In genomic region chr6:4601297-4601931, GRCm38 (mm10) we compare ENCODE assay signal across 7 mouse cellular contexts. TPM values are rescaled to one million over a fixed set of nuclear protein-coding genes. Genes with fewer than 3 reads are reported as not detected.
A peak's percentile ranks its signal among the peaks of the same experiment; 100 is the strongest.
DNase-seq lines count a peak whose midpoint lies in the region; ATAC-seq and TF ChIP-seq lines count a peak whose summit lies in the region.

No protein-coding gene starts in this region.

- ATAC-seq in heart, embryonic 11.5 days (replicated peaks; ENCODE audit: insufficient number of reproducible peaks, low FRiP score, low TSS enrichment), result peak; percentile 75
- ATAC-seq in kidney, embryonic 15.5 days (replicated peaks; ENCODE audit: low FRiP score), result no peak; the same call in 1 of the 2 replicates
- peak; percentile 73 for ATAC-seq in lung, embryonic 16.5 days (ENCODE audit: low read depth)

- no peak for TF ChIP-seq EP300 in ES-Bruce4 (IDR thresholded peaks at IDR 0.05; ENCODE audit: insufficient read depth, low read depth, low read length)

- no peaks in the 10 kb centered on the region for H3K36me3 ChIP-seq in ES-Bruce4 (ENCODE audit: control insufficient read depth, insufficient read depth, low read length, poor library complexity, severe bottlenecking)
- H3K36me3 ChIP-seq in heart, embryonic 11.5 days (ENCODE audit: control insufficient read depth, insufficient read depth, low read length), result no peaks in the 10 kb centered on the region
- no peaks in the 10 kb centered on the region for H3K36me3 ChIP-seq in kidney, embryonic 15.5 days
- H3K36me3 ChIP-seq in lung, embryonic 16.5 days (ENCODE audit: control insufficient read depth, insufficient read depth, low read length), result no peaks in the 10 kb centered on the region

- TF ChIP-seq POLR2A in ES-Bruce4 (IDR thresholded peaks at IDR 0.05; ENCODE audit: insufficient read depth, low read length), result no peak

- H3K4me1 ChIP-seq in ES-Bruce4 (ENCODE audit: control insufficient read depth, insufficient read depth, low read length), result no peaks in the 10 kb centered on the region
- H3K4me1 ChIP-seq in heart, embryonic 11.5 days (ENCODE audit: control insufficient read depth, insufficient read depth, low read length), result peaks cover 5% of the 10 kb centered on the region
- peaks cover 22% of the 10 kb centered on the region for H3K4me1 ChIP-seq in kidney, embryonic 15.5 days
- H3K4me1 ChIP-seq in lung, embryonic 16.5 days (replicated peaks; ENCODE audit: control insufficient read depth, insufficient read depth, low read length), result peaks cover 21% of the 10 kb centered on the region

- H3K9me3 ChIP-seq in ES-Bruce4 (replicated peaks; ENCODE audit: control insufficient read depth, insufficient read depth, low read length, poor library complexity, severe bottlenecking), result no peaks in the 10 kb centered on the region
- no peaks in the 10 kb centered on the region for H3K9me3 ChIP-seq in heart, embryonic 11.5 days (replicated peaks; ENCODE audit: control insufficient read depth, low read length)
- no peaks in the 10 kb centered on the region for H3K9me3 ChIP-seq in kidney, embryonic 15.5 days (replicated peaks)
- no peaks in the 10 kb centered on the region for H3K9me3 ChIP-seq in lung, embryonic 16.5 days (ENCODE audit: control insufficient read depth, low read length)

- H3K27ac ChIP-seq in ES-Bruce4 (ENCODE audit: insufficient read depth, low read length), result no peak overlapping the region
- H3K27ac ChIP-seq in heart, embryonic 11.5 days (ENCODE audit: low read depth, low read length), result peak overlapping the region; percentile 98
- peak overlapping the region; percentile 97 for H3K27ac ChIP-seq in kidney, embryonic 15.5 days
- H3K27ac ChIP-seq in lung, embryonic 16.5 days (ENCODE audit: low read length), result peak overlapping the region; percentile 95

- whole genome bisulfite sequencing in heart, embryonic 11.5 days (ENCODE audit: insufficient replicate concordance), result 14% methylated on average over 19 of the region's 58 CpGs
- 4% methylated on average over 56 of the region's 58 CpGs for WGBS in kidney, embryonic 15.5 days
- WGBS in lung, embryonic 16.5 days, result 7% methylated on average over 23 of the region's 58 CpGs

- H3K4me3 ChIP-seq in ES-Bruce4 (ENCODE audit: low read depth, low read length), result peak overlapping the region; percentile 60
- peak overlapping the region; percentile 85 for H3K4me3 ChIP-seq in heart, embryonic 11.5 days (ENCODE audit: low read depth, low read length)
- H3K4me3 ChIP-seq in kidney, embryonic 15.5 days (replicated peaks), result peak overlapping the region; percentile 83
- H3K4me3 ChIP-seq in lung, embryonic 16.5 days (ENCODE audit: low read length), result peak overlapping the region; percentile 80

- no peak for TF ChIP-seq CTCF in ES-Bruce4 (IDR thresholded peaks at IDR 0.05; ENCODE audit: low read depth, low read length)

- peak overlapping the region; percentile 82 for H3K4me2 ChIP-seq in heart, embryonic 11.5 days
- peak overlapping the region; percentile 85 for H3K4me2 ChIP-seq in kidney, embryonic 15.5 days
- peak overlapping the region; percentile 93 for H3K4me2 ChIP-seq in lung, embryonic 16.5 days (ENCODE audit: low read depth, low read length)

- H3K27me3 ChIP-seq in ES-Bruce4 (ENCODE audit: control insufficient read depth, insufficient read depth, low read length, poor library complexity, severe bottlenecking), result no peaks in the 10 kb centered on the region
- H3K27me3 ChIP-seq in heart, embryonic 11.5 days (ENCODE audit: control insufficient read depth, insufficient read depth, low read length), result no peaks in the 10 kb centered on the region
- H3K27me3 ChIP-seq in kidney, embryonic 15.5 days, result no peaks in the 10 kb centered on the region
- no peaks in the 10 kb centered on the region for H3K27me3 ChIP-seq in lung, embryonic 16.5 days (ENCODE audit: control insufficient read depth, insufficient read depth, low read depth, low read length)

- H3K9ac ChIP-seq in ES-Bruce4 (ENCODE audit: low read depth, poor library complexity, severe bottlenecking), result peak overlapping the region; percentile 95
- peak overlapping the region; percentile 98 for H3K9ac ChIP-seq in heart, embryonic 11.5 days (ENCODE audit: low read depth, low read length)
- H3K9ac ChIP-seq in kidney, embryonic 15.5 days, result peak overlapping the region; percentile 84
- H3K9ac ChIP-seq in lung, embryonic 16.5 days (ENCODE audit: low read length), result peak overlapping the region; percentile 99

- DNase-seq in adrenal gland, adult 2 months, result peak; percentile 68
- DNase-seq in embryo, embryonic 9.5 days (ENCODE audit: extremely low spot score), result peak; percentile 61
- DNase-seq in retina, postnatal 1 day, result peak; percentile 63

RNA-seq across cellular contexts. Expression of gene Casd1, which starts 0.8 kb away (rescaled TPM):
- polyA plus RNA-seq in ES-Bruce4 (2011; ENCODE audit: insufficient read depth, insufficient read length, low read depth, missing spikeins), result 11.4 and 15.1 TPM in 2 replicates
- total RNA-seq in adrenal gland, adult 2 months (2021), result 10 to 100 TPM; 27.5 to 32.3 TPM
- polyA plus RNA-seq in adrenal gland, adult 2 months (2012; rRNA removed), result 25.6 and 36.5 TPM in 2 replicates
- 30.2 and 37.2 TPM in 2 replicates for polyA plus RNA-seq in heart, embryonic 11.5 days (2014; fragmentation: Nextera tagmentation; extraction: Ambion mirVana)
- polyA plus RNA-seq in kidney, embryonic 15.5 days (2015; fragmentation: Nextera tagmentation; extraction: Ambion mirVana), result 31.6 and 34.1 TPM in 2 replicates
- 29.9 and 32.2 TPM in 2 replicates for polyA plus RNA-seq in lung, embryonic 16.5 days (2015; fragmentation: Nextera tagmentation; extraction: Ambion mirVana)
